Mouse (Mus musculus) embryonic fibroblast, embryonic 13.5 days (primary cell): ENCODE data around the gene Slc24a4. TPM values are rescaled to one million over a fixed set of nuclear protein-coding genes. Genes with fewer than 3 reads are reported as not detected.
"Not testable (repeated sequence)": the region's sequence is repeated elsewhere in the genome, so short reads cannot be mapped to it uniquely, and the experiment has no call there.

Experiments used
- H3K27ac ChIP-seq: 2 replicates; pipeline ENCODE4 v1.5.1; 2012; ENCODE audit warnings: low read length, control low read depth, inconsistent platforms; ENCODE audit not compliant: insufficient read depth
- H3K4me1 ChIP-seq: 2 replicates; pipeline ENCODE4 v1.6.1; 2011; ENCODE audit warnings: low read length; ENCODE audit not compliant: control insufficient read depth, insufficient read depth
- H3K4me3 ChIP-seq: 2 replicates; pipeline ENCODE4 v1.5.1; 2011; ENCODE audit warnings: mild to moderate bottlenecking, control low read depth, low read length; ENCODE audit not compliant: insufficient read depth
- CTCF ChIP-seq: IDR thresholded peaks from 2 replicates; pipeline ENCODE4 v1.5.1; 2011; ENCODE audit warnings: mild to moderate bottlenecking, control low read depth, low read length, moderate library complexity, borderline replicate concordance; ENCODE audit not compliant: insufficient read depth
- POLR2A ChIP-seq: IDR thresholded peaks from 2 replicates; pipeline ENCODE4 v1.6.1; 2011; ENCODE audit warnings: low read depth, mild to moderate bottlenecking, control low read depth, low read length, moderate library complexity
- polyA plus RNA-seq: library from polyadenylated mRNA; stranded (reverse); fragments of >200 nt; gene quantifications from 2 replicates; pipeline ENCODE4 v1.2.4, GENCODE M21; 2011; ENCODE audit warnings: low read depth; ENCODE audit not compliant: missing spikeins, insufficient read length

Slc24a4 gene
- polyA plus RNA-seq, 1 experiment, result not detected

DNA sequence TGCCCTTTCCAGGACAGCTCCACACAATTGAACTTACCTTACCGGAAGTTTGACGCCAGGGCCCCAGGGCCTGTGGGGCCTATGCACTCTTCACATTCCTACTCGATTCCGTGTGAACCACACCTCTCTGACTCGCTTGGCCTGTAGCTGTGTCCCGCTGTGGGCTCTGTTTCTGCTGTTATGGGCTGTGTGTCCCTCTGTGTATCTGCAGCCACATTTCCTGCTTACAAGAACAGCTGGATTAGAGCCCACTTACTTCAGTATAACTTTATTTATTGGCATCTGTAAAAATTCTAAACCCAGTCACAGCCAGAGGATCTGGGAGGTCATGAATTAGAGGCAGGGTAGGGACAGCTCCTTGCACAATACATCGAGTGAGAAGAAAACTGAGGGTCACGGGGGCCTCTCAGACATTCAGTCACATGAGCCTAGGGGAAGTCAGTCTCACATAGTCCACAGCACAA, 133.4 kb downstream of the Slc24a4 start:
- TF ChIP-seq CTCF (no peak), POLR2A (no peak)
- H3K27ac ChIP-seq, result 0 out of 2 replicates have a peak overlapping the region, but pooled peaks have one; percentile 9
- no peak overlapping the region for H3K4me3 ChIP-seq
- peaks cover 12% of the 10 kb centered on the region; the same call in 1 of the 2 replicates for H3K4me1 ChIP-seq

- no peak overlapping the region for H3K4me3 ChIP-seq
- TF ChIP-seq CTCF, result no peak
- no peak for TF ChIP-seq POLR2A
- H3K4me1 ChIP-seq, result peaks cover 12% of the 10 kb centered on the region; the same call in 1 of the 2 replicates
- H3K27ac ChIP-seq, result no peak overlapping the region
Measured at GRCm38 (mm10) chr12:102262809-102263208, 134.3 kb downstream of the Slc24a4 start.

- no peak overlapping the region for H3K27ac ChIP-seq
- TF ChIP-seq CTCF, result no peak
- no peak for TF ChIP-seq POLR2A
- no peak overlapping the region for H3K4me3 ChIP-seq
- peaks cover 12% of the 10 kb centered on the region; the same call in 1 of the 2 replicates for H3K4me1 ChIP-seq
Measured at GRCm38 (mm10) chr12:102263249-102263648, 134.7 kb downstream of the Slc24a4 start.

DNA sequence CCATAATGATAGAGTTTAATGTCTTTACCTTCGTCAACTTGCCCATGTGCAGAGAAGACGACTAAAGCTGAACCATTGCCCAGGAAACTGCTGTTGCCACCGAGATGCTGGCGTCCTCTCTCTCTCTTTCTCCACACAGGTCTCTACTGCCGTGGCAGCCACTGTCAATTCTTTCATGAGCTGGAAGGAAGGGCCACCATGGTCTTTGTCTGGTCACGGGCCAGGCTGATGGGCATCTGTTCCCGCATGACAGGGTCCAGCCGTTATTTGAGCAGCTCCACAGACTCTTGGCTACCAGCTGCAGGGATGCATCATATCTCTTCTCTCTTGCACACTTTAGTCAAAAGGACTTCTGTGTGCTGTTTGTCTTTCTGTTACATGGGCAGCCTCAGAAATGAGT, 137.9 kb downstream of the Slc24a4 start:
- peaks cover 12% of the 10 kb centered on the region; the same call in 1 of the 2 replicates for H3K4me1 ChIP-seq
- H3K4me3 ChIP-seq, result no peak overlapping the region
- TF ChIP-seq POLR2A, result no peak
- TF ChIP-seq CTCF, result no peak
- H3K27ac ChIP-seq, result no peak overlapping the region

GRCm38 (mm10) chr12:102269144-102269543, 140.6 kb downstream of the Slc24a4 start:
- TF ChIP-seq CTCF, result no peak
- no peak for TF ChIP-seq POLR2A
- H3K27ac ChIP-seq, result no peak overlapping the region
- H3K4me3 ChIP-seq, result no peak overlapping the region

DNA sequence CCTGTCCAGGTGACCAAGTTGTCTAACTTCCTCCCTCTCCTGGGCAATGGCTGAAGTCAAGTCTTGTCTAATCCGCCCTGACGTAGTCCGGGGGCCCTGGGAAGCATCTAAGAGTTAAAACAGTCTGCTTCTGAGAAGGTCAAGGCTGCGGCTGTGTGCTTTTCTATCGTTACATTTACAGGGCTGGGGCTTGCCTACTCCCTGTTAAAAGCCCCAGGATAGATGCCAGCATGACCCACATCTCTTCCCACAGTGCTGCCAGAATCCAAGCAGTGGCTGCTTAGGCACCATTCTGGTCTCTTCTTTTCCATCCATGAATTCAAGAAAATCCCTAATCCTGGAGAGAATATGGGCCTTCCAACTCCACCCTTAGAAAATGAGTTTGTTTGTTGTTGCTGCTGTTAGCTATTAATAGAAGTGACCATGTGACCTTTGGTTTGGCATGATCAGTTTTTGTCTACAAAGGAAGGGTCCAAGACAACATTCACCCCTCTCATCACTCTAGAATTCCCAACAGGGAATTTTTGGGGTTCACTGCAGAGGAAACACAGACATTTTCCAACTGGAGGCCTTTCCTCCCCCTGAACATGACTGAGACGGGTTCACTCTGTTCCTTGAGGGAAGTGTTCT, 142.4 kb downstream of the Slc24a4 start:
- H3K4me1 ChIP-seq, result no peaks in the 10 kb centered on the region
- H3K4me3 ChIP-seq, result no peak overlapping the region

More at GRCm38 (mm10) chr12:102269144-102269543, 140.6 kb downstream of the Slc24a4 start:
- no peaks in the 10 kb centered on the region for H3K4me1 ChIP-seq

DNA sequence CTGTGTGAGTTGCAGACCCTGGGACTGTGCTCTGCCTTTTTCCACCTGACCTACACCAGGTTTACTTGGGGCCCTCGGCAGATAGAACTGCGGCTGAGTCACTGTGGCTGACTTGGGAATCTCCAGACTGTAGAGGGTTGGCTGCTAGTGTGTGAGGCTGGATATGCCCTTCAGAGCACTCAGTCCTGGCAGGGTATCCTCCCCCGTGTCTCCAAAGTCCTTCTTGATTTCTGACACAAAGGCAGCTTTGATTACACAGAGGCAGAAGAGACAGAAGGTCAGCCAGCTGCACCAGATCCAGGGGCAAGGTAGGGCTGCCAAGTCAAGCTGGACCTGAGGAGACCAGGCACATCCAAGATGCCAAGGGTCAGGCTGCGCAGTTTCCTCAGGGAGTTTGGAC, 142.9 kb downstream of the Slc24a4 start:
- no peak overlapping the region for H3K4me3 ChIP-seq
- TF ChIP-seq POLR2A (no peak), CTCF (no peak)
- no peaks in the 10 kb centered on the region for H3K4me1 ChIP-seq
- H3K27ac ChIP-seq, result no peak overlapping the region

More for the DNA sequence above, 142.4 kb downstream of the Slc24a4 start:
- no peak overlapping the region for H3K27ac ChIP-seq
- no peak for TF ChIP-seq POLR2A
- TF ChIP-seq CTCF, result no peak

DNA sequence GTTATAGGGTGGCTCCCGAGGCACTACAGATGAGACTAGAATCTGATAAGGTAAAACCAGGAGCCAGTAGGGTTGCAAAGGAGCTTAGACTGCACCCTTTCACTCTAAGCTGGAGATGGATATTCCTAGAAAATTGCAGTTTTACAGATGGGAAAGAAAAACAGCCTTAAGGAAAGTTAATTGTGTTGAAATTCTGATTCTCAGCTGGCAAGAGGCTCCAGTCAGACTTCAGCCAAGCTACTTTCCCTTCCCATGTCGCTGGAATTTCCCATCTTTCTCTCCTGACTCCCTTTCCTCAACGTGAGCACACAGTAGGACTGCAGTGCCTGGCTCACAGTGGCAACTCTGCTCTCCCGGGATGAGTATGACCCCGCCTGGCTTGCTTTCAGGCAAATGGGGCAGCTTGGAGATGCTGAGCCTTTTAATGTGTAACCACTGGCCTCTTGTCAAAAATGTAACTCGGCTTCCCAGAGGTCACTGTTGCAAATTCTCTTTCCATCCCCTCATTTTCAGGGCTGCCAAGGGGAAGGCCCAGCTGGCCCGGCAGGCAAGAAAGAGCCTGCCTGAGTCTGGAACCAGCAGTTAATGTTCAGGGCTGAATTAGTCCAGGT, 147.4 kb downstream of the Slc24a4 start:
- no peak for TF ChIP-seq CTCF
- TF ChIP-seq POLR2A, result no peak
- Histone ChIP-seq H3K27ac (no peak overlapping the region), H3K4me3 (no peak overlapping the region), H3K4me1 (no peaks in the 10 kb centered on the region)

GRCm38 (mm10) chr12:102280290-102280689, 151.8 kb downstream of the Slc24a4 start:
- H3K4me1 ChIP-seq, H3K4me3 ChIP-seq: not testable (repeated sequence)

DNA sequence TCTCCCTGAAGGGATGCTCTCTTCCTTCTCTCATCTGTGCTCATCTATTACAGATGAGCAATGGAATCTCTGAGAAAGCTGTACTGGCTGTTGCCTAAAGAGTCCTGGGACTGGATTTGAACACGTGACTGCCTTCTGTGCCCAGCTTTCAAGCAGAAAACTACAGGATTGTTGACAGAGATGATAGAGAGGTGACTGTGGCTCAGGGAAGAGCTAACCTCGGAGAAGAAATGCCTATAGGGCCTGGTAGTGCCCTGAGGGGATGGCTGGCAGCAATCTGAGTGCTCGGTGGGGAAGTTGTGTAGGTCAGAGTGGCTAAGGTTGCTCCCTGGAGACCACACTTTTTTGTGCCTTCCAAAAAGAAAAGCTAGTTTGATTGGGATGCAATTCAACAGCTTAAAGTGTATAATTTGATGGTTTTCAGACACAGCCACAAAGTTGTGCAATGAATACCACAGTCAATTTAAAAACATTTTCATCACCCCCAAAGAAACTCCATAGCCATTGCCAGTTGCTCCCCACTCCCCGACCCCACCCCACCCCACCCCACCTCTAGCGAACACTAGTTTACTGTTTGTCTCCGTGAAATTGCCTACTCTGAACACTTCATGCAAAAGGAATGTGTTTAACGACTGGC, 152.5 kb downstream of the Slc24a4 start:
- TF ChIP-seq POLR2A (no peak), CTCF (no peak)
- Histone ChIP-seq H3K4me3 (no peak overlapping the region), H3K27ac (0 out of 2 replicates have a peak overlapping the region, but pooled peaks have one; percentile 12)

More at GRCm38 (mm10) chr12:102280290-102280689, 151.8 kb downstream of the Slc24a4 start:
- H3K27ac ChIP-seq, result 0 out of 2 replicates have a peak overlapping the region, but pooled peaks have one; percentile 12

More for the DNA sequence above, 152.5 kb downstream of the Slc24a4 start:
- H3K4me1 ChIP-seq, result peaks cover under 1% of the 10 kb centered on the region; the same call in 1 of the 2 replicates
